Mouse (Mus musculus) forebrain, embryonic 15.5 days (tissue): ENCODE measurements around the gene Timm10. TPM values are rescaled to one million over a fixed set of nuclear protein-coding genes. Genes with fewer than 3 reads are reported as not detected.

ENCODE experiments used
- ATAC-seq: fragments of 200-750 bp; cut with Nextera tagmentation; replicated peaks from 2 replicates; pipeline ENCODE4 v1.8.0; 2017; ENCODE audit warnings: mild to moderate bottlenecking, moderate TSS enrichment, moderate library complexity
- H3K27ac ChIP-seq: fragments of 300-500 bp; sonication (generic); replicated peaks from 2 replicates; pipeline ENCODE4 v1.5.1; 2015; ENCODE audit warnings: mild to moderate bottlenecking, inconsistent platforms
- H3K27me3 ChIP-seq: fragments of 300-500 bp; sonication (generic); 2 replicates; pipeline ENCODE4 v1.6.1; 2015; ENCODE audit warnings: inconsistent platforms
- H3K36me3 ChIP-seq: fragments of 300-500 bp; sonication (generic); 2 replicates; pipeline ENCODE4 v1.6.1; 2015; ENCODE audit warnings: mild to moderate bottlenecking, inconsistent platforms
- H3K4me1 ChIP-seq: fragments of 300-500 bp; sonication (generic); 2 replicates; pipeline ENCODE4 v1.6.1; 2015; ENCODE audit warnings: inconsistent platforms
- H3K4me2 ChIP-seq: fragments of 300-500 bp; sonication (generic); replicated peaks from 2 replicates; pipeline ENCODE4 v1.6.1; 2015; ENCODE audit warnings: mild to moderate bottlenecking, inconsistent platforms
- H3K4me3 ChIP-seq: fragments of 300-500 bp; sonication (generic); 2 replicates; pipeline ENCODE4 v1.5.1; 2015; ENCODE audit warnings: mild to moderate bottlenecking, inconsistent platforms
- H3K9ac ChIP-seq: fragments of 300-500 bp; sonication (generic); replicated peaks from 2 replicates; pipeline ENCODE4 v1.6.1; 2015; ENCODE audit warnings: mild to moderate bottlenecking, inconsistent platforms
- H3K9me3 ChIP-seq: fragments of 300-500 bp; sonication (generic); 2 replicates; pipeline ENCODE4 v1.6.1; 2016; ENCODE audit warnings: inconsistent platforms
- WGBS: fragments of 180-500 bp; shearing (Covaris S2); methylation state at CpG from one replicate; pipeline ENCODE4 v1.1.7; 2015; ENCODE audit warnings: mixed read lengths; 5-methylcytosine and 5-hydroxymethylcytosine counted together
- polyA plus RNA-seq: library from polyadenylated mRNA; unstranded; fragments of >200 nt; fragmentation: Nextera tagmentation; extraction: Ambion mirVana; gene quantifications from 2 replicates; pipeline ENCODE4 v1.2.1, GENCODE M21; 2015

Gene Timm10
- polyA plus RNA-seq, 1 experiment from 2014 or later, result 61.4 TPM

GRCm38 (mm10) chr2:84845226-84845625 is 18.4 kb downstream of the Timm10 start:
- no peak overlapping the region for H3K4me3 ChIP-seq
- no peak overlapping the region for H3K4me2 ChIP-seq
- no peaks in the 10 kb centered on the region; the same call in 1 of the 2 replicates for H3K27me3 ChIP-seq
- WGBS, result 67% methylated on average over 1 of the region's 1 CpGs
- no peak overlapping the region for H3K27ac ChIP-seq
- H3K9me3 ChIP-seq, result no peaks in the 10 kb centered on the region
- peaks cover 14% of the 10 kb centered on the region for H3K4me1 ChIP-seq
- H3K36me3 ChIP-seq, result no peaks in the 10 kb centered on the region
- ATAC-seq, result no peak
- H3K9ac ChIP-seq, result no peak overlapping the region

GRCm38 (mm10) chr2:84850407-84851129 is 23.8 kb downstream of the Timm10 start:
- no peak for ATAC-seq
- whole genome bisulfite sequencing, result 61% methylated on average over 7 of the region's 7 CpGs
- no peak overlapping the region for H3K4me3 ChIP-seq
- no peaks in the 10 kb centered on the region for H3K36me3 ChIP-seq
- no peak overlapping the region for H3K9ac ChIP-seq
- H3K9me3 ChIP-seq, result no peaks in the 10 kb centered on the region
- no peaks in the 10 kb centered on the region for H3K27me3 ChIP-seq
- no peak overlapping the region for H3K27ac ChIP-seq
- 0 out of 2 replicates have a peak, but pooled peaks cover 2% of the 10 kb centered on the region for H3K4me1 ChIP-seq
- H3K4me2 ChIP-seq, result no peak overlapping the region

- ATAC-seq, result no peak
Measured at GRCm38 (mm10) chr2:84851130-84852040, 24.6 kb downstream of the Timm10 start.

GRCm38 (mm10) chr2:84855732-84856131 is 28.9 kb downstream of the Timm10 start:
- Histone ChIP-seq H3K4me3 (no peak overlapping the region), H3K27ac (no peak overlapping the region), H3K4me2 (no peak overlapping the region), H3K36me3 (no peaks in the 10 kb centered on the region), H3K27me3 (no peaks in the 10 kb centered on the region), H3K9me3 (no peaks in the 10 kb centered on the region), H3K9ac (no peak overlapping the region), H3K4me1 (0 out of 2 replicates have a peak, but pooled peaks cover 2% of the 10 kb centered on the region)
- 64% methylated on average over 2 of the region's 2 CpGs for WGBS
- peak; percentile 72 for ATAC-seq

More at GRCm38 (mm10) chr2:84851130-84852040, 24.6 kb downstream of the Timm10 start:
- no peaks in the 10 kb centered on the region for H3K9me3 ChIP-seq
- H3K36me3 ChIP-seq, result no peaks in the 10 kb centered on the region
- H3K27me3 ChIP-seq, result no peaks in the 10 kb centered on the region
- no peak overlapping the region for H3K9ac ChIP-seq
- H3K4me1 ChIP-seq, result 0 out of 2 replicates have a peak, but pooled peaks cover 2% of the 10 kb centered on the region
- no peak overlapping the region for H3K4me3 ChIP-seq
- 35% methylated on average over 23 of the region's 23 CpGs for WGBS
- H3K4me2 ChIP-seq, result no peak overlapping the region
- no peak overlapping the region for H3K27ac ChIP-seq

GRCm38 (mm10) chr2:84858551-84858950 is 31.8 kb downstream of the Timm10 start:
- Histone ChIP-seq H3K9ac (no peak overlapping the region), H3K9me3 (no peaks in the 10 kb centered on the region), H3K4me1 (no peaks in the 10 kb centered on the region), H3K36me3 (no peaks in the 10 kb centered on the region), H3K27ac (no peak overlapping the region), H3K4me2 (no peak overlapping the region), H3K4me3 (no peak overlapping the region), H3K27me3 (no peaks in the 10 kb centered on the region)
- no peak for ATAC-seq
- 96% methylated on average over 1 of the region's 1 CpGs for WGBS

GRCm38 (mm10) chr2:84859991-84860780 is 33.4 kb downstream of the Timm10 start:
- no peak overlapping the region for H3K4me2 ChIP-seq

GRCm38 (mm10) chr2:84861430-84861829 is 34.6 kb downstream of the Timm10 start:
- WGBS, result 85% methylated on average over 3 of the region's 3 CpGs
- no peaks in the 10 kb centered on the region for H3K27me3 ChIP-seq
- H3K27ac ChIP-seq, result no peak overlapping the region
- peaks cover 13% of the 10 kb centered on the region for H3K4me1 ChIP-seq
- H3K36me3 ChIP-seq, result no peaks in the 10 kb centered on the region
- H3K4me2 ChIP-seq, result no peak overlapping the region
- H3K4me3 ChIP-seq, result no peak overlapping the region
- no peak overlapping the region for H3K9ac ChIP-seq
- no peaks in the 10 kb centered on the region for H3K9me3 ChIP-seq
- ATAC-seq, result no peak

More at GRCm38 (mm10) chr2:84859991-84860780, 33.4 kb downstream of the Timm10 start:
- no peaks in the 10 kb centered on the region for H3K9me3 ChIP-seq
- no peak overlapping the region for H3K4me3 ChIP-seq
- no peak for ATAC-seq
- peaks cover 2% of the 10 kb centered on the region; the same call in 1 of the 2 replicates for H3K4me1 ChIP-seq
- H3K27me3 ChIP-seq, result no peaks in the 10 kb centered on the region
- WGBS, result 90% methylated on average over 7 of the region's 7 CpGs
- no peak overlapping the region for H3K9ac ChIP-seq
- H3K36me3 ChIP-seq, result no peaks in the 10 kb centered on the region
- H3K27ac ChIP-seq, result no peak overlapping the region

- Histone ChIP-seq H3K4me2 (no peak overlapping the region), H3K27ac (no peak overlapping the region), H3K4me3 (no peak overlapping the region), H3K9me3 (no peaks in the 10 kb centered on the region), H3K9ac (no peak overlapping the region), H3K27me3 (no peaks in the 10 kb centered on the region), H3K36me3 (no peaks in the 10 kb centered on the region), H3K4me1 (peaks cover 17% of the 10 kb centered on the region)
- WGBS, result 74% methylated on average over 3 of the region's 3 CpGs
- ATAC-seq, result no peak
Measured at GRCm38 (mm10) chr2:84862231-84862630, 35.4 kb downstream of the Timm10 start.

GRCm38 (mm10) chr2:84865616-84866571 is 39.1 kb downstream of the Timm10 start:
- Histone ChIP-seq H3K4me2 (peak overlapping the region; percentile 74), H3K9me3 (no peaks in the 10 kb centered on the region), H3K4me1 (peaks cover 33% of the 10 kb centered on the region), H3K27me3 (peaks cover 16% of the 10 kb centered on the region), H3K27ac (peak overlapping the region; percentile 82), H3K36me3 (no peaks in the 10 kb centered on the region), H3K9ac (peak overlapping the region; percentile 51), H3K4me3 (peak overlapping the region; percentile 40)
- peak; percentile 82 for ATAC-seq
- under 1% methylated on average over 46 of the region's 47 CpGs for WGBS

- Histone ChIP-seq H3K4me1 (peaks cover 48% of the 10 kb centered on the region), H3K27ac (peak overlapping the region; percentile 22), H3K36me3 (no peaks in the 10 kb centered on the region; the same call in 1 of the 2 replicates), H3K4me3 (no peak overlapping the region), H3K27me3 (peaks cover 39% of the 10 kb centered on the region), H3K4me2 (no peak overlapping the region), H3K9ac (no peak overlapping the region), H3K9me3 (no peaks in the 10 kb centered on the region)
- WGBS, result 2% methylated on average over 5 of the region's 5 CpGs
- ATAC-seq, result no peak
Measured at GRCm38 (mm10) chr2:84868521-84868943, 41.7 kb downstream of the Timm10 start.

GRCm38 (mm10) chr2:84868977-84869376 is 42.2 kb downstream of the Timm10 start:
- 50% methylated on average over 2 of the region's 2 CpGs for WGBS
- ATAC-seq, result peak; percentile 11; the same call in 1 of the 2 replicates
- H3K4me2 ChIP-seq, result no peak overlapping the region
- H3K36me3 ChIP-seq, result no peaks in the 10 kb centered on the region; the same call in 1 of the 2 replicates
- peaks cover 44% of the 10 kb centered on the region for H3K27me3 ChIP-seq
- H3K27ac ChIP-seq, result peak overlapping the region; percentile 22
- no peak overlapping the region for H3K9ac ChIP-seq
- no peak overlapping the region for H3K4me3 ChIP-seq
- no peaks in the 10 kb centered on the region for H3K9me3 ChIP-seq
- H3K4me1 ChIP-seq, result peaks cover 48% of the 10 kb centered on the region
